Mouse (Mus musculus): Measurements from ENCODE around the gene Pde5a.

GRCm38 (mm10) chr3:122718631-122719030, 10.1 kb upstream of the Pde5a start:
- no peak for TF ChIP-seq GATA1 (IDR thresholded peaks at IDR 0.05; ENCODE audit: borderline replicate concordance, low read length)
- no peak for TF ChIP-seq CTCF (IDR thresholded peaks at IDR 0.05; ENCODE audit: low read depth, low read length)
